Mouse (Mus musculus) left cerebral cortex, postnatal 10 days (tissue): Measurements from ENCODE around the gene Ubox5. TPM values are rescaled to one million over a fixed set of nuclear protein-coding genes. Genes with fewer than 3 reads are reported as not detected.
A peak's percentile ranks its signal among the peaks of the same experiment; 100 is the strongest.
"Not testable (repeated sequence)": the region's sequence is repeated elsewhere in the genome, so short reads cannot be mapped to it uniquely, and the experiment has no call there.

Source experiments
- DNase-seq, 2 experiments: peaks; one replicate each; pipeline ENCODE4 v3.0.0; 2021 to 2022; ENCODE audit warnings: low spot score in 2 of 2, mixed read lengths in 1 of 2; ENCODE audit errors: extremely low spot score in 1 of 2
- intact Hi-C: fragments of 180-260 bp; cut with DNase I; formaldehyde crosslinking; loops from one replicate; pipeline ENCODE4 v1.15.1; 2025
- total RNA-seq, 2 experiments: library from RNA; stranded (reverse); gene quantifications; 2 replicates each; pipeline ENCODE4 v1.2.3; 2021

Gene Ubox5
- 1 to 10 TPM; 8.5 to 8.7 TPM for total RNA-seq

- intact Hi-C loops: no loop called here
- DNase-seq: peak; percentile 91 to 92
Observed at GRCm38 (mm10) chr2:130629839-130630203, at the start of gene Ubox5, which contains the start of gene Fastkd5. Gene Ubox5 (minus strand): TSS chr2:130630038. Gene Fastkd5 (minus strand): TSS chr2:130630027.

- DNase-seq: no peak
- intact Hi-C loops: no loop called here
Observed at GRCm38 (mm10) chr2:130679154-130679553, 49.3 kb upstream of the Ubox5 start.

DNA sequence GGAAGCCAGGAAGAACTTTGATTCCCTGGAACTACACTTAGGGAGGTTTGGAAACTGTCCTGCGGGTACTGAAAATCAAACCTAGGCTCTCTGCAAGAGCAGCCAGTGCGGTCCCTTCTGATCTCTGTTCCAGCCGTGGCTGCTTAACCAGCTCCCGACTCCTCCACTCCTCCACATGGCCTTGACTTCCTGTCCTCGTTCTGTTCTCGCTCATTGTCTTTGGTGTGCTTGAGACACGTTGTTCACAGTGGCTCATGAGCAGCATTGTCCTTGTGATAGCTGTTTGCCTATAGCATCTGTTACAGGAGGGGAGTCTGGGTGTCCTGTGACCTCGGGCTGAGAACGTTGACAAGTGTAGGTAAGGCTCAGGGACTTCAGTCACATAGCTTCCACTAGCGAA, 47.4 kb upstream of the Ubox5 start:
- intact Hi-C loops: no loop called here
- DNase-seq: no peak

DNA sequence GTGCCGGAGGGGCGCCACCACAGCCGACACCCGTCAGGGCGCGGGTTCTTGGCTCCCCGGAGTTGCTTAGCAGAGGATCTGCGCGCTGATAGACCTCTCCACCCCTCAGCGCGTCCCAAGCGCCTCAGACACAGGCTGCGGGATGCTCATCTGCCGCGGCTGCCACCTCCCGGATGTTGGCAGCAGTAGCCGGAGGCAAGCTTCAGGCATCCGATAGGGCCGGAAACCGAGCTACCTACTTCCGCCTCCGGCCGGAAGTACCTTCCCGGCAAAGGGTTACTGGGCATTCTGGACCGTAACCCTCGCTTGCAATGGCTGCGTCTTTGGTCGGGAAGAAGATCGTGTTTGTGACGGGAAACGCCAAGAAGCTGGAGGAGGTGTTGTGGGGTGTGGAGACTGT, 37.7 kb upstream of the Ubox5 start, which contains the start of gene Itpa:
TSS of gene Itpa (plus strand) at position 52 of the 400 bp plus-strand sequence.
- intact Hi-C loops: loop anchor here (10.0 kb wide), 1 partner anchor 103 kb away; the partner anchor contains the start of gene Mrps26
- DNase-seq: peak; percentile 83 to 91

DNA sequence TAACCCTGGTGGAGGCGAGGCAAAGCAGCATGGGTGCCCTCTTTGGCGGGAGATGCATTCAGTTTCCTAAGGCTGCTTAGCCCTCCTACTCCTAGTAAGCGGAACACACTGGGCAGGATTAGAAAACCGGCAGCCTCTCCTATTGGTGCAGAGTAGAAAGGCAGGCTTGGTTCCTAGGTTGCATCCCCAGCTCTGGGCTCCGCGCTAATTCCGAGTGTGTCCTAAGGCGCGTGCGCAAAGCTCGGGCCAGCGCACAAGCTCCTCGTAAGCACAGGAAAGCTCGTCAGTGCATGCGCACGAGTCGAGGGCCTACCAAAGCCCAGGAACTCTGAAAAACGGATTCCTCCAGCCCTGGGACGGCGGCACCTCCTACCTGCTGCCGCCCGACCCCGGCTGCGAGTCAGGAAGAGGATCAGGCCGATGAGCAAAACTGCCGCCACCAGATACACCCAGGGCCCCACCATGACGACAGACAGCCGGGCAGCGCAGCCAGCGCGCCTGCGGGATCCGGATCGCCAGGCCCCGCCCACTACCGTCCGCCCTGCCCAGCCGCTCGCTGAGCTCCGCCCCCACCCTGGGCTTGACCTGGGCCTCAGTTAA, 34.4 kb upstream of the Ubox5 start, which contains the start of gene Ddrgk1:
TSS of gene Ddrgk1 (minus strand) at position 558 of the 600 bp plus-strand sequence.
- peak; percentile 93 to 94 for DNase-seq
- intact Hi-C loops: loop anchor here (10.0 kb wide), 1 partner anchor 99 kb away; the partner anchor contains the start of gene Mrps26

GRCm38 (mm10) chr2:130663342-130663741, 33.5 kb upstream of the Ubox5 start:
- DNase-seq: no peak
- intact Hi-C loops: loop anchor here (10.0 kb wide), 1 partner anchor 99 kb away; the partner anchor contains the start of gene Mrps26

- no peak for DNase-seq
- intact Hi-C loops: no loop called here
Observed at GRCm38 (mm10) chr2:130658530-130658929, 28.7 kb upstream of the Ubox5 start.

GRCm38 (mm10) chr2:130657541-130657940, 27.7 kb upstream of the Ubox5 start:
- DNase-seq: peak in 1 of 2 experiments; percentile 32
- intact Hi-C loops: no loop called here

DNA sequence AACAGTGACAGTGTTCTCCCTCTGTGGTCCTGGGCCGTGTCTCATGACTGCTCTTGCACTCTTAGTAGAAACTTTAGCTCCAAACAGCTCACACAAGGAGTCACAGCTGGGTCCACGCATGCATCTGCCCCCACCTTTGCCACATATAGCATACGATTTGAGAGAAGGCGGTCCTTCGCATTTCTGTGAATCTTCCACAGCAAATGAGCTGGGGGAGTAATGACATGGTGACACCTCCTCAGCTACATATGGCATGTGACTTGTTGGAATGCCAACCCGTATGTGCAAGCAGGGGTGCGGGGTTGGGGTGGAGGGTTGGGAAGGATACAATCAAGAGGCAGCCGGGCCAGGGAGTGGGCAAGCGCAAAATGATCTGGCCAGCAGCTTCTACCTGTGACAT, 26.7 kb upstream of the Ubox5 start:
- intact Hi-C loops: no loop called here
- no peak for DNase-seq

DNA sequence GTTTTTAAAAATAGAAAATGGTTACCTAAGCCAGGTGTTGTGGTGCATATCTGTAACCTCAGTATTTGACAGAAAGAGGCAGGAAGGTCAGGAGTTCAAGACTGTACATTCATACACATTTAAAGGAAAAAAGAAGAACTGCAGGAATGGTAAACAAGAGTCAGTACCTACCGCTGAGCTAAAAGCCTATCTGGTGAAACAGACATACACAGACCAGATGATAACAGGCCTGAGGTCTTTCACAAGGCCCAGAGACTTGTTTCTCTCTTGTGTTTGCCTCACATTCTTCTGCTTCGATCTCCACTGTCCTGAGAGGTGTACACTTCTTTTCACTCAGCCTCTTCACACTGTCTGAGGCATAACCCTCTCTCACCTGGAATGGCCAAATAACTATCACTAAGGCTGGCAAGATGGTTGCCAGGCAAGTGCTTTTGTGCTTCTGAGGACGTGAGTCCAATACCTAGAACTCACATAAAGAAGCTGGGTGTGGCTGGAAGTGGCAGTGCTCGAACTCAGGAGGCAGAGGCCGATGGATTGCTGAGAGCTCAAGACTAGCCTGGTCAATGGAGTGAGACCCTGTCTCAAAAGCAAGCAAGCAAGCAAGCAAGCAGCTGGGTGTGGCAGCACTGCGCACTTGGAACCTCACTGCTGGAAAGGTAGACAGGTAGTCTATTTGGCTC, 26.0 kb upstream of the Ubox5 start:
- DNase-seq: no peak
- intact Hi-C loops: no loop called here

DNA sequence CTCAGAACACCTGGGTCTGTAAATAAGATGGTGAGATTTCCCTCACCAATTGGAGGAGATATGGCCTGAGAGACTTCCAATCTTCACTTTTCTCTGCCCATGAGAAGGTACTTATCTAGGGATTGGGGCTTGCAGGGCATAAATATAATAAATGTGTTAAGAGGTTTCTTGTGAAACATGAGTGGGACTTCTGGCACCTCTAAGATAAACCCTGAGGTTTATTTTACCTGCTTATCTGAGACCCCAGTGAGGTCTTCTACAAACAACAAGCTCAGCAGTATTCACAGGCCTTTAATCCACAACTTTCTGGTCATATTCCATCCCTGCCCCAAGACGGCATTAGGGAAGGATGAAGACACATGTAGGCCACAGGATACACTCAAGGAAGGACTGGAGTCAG, 23.9 kb upstream of the Ubox5 start:
- intact Hi-C loops: no loop called here
- DNase-seq: no peak

GRCm38 (mm10) chr2:130653303-130653702, 23.5 kb upstream of the Ubox5 start:
- intact Hi-C loops: no loop called here
- no peak for DNase-seq

DNA sequence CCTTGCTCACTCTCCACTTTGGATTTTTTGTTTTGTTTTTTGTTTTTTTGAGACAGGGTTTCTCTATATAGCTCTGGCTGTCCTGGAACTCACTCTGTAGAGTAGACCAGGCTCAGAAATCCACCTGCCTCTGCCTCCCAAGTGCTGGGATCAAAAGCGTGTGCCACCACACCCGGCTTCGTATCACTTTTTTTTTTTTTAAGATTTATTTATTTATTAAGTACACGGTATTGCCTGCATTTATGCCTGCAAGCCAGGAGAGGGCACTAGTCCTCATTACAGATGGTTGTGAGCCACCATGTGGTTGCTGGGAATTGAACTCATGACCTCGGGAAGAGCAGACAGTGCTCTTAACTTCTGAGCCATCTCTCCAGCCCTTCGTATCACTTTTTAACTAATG, 19.2 kb upstream of the Ubox5 start:
- intact Hi-C loops, DNase-seq: not testable (repeated sequence)

- intact Hi-C loops: no loop called here
- no peak for DNase-seq
Observed at GRCm38 (mm10) chr2:130645198-130645597, 15.4 kb upstream of the Ubox5 start.

- DNase-seq: peak; percentile 83 to 97
- intact Hi-C loops: no loop called here
Observed at GRCm38 (mm10) chr2:130642684-130643369, 13.0 kb upstream of the Ubox5 start, which contains the start of gene Lzts3. Gene Lzts3 (minus strand): TSS chr2:130642803.

GRCm38 (mm10) chr2:130642197-130642660, 12.4 kb upstream of the Ubox5 start:
- DNase-seq: no peak
- intact Hi-C loops: no loop called here

GRCm38 (mm10) chr2:130641351-130642025, 11.7 kb upstream of the Ubox5 start:
- DNase-seq: no peak
- intact Hi-C loops: no loop called here

DNA sequence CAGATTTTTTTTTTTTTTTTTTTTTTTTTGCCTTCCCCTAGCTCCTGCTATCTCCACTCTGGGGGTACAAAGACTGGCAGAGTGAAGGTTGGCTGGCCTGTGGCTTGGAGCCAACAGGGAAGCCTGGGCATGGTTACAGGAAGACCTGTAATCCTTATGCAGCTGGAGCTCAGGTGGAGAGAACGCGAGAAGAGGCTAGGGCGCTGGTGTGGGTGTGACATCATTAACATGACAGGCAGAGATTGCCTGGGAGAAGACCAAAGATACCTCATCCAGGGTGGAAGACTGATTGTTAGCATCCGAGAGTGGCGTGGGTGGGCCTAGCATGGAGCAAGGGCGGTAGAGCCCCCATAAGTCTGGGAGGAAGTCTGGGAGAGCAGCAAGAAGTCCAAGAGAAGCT, 9.4 kb upstream of the Ubox5 start:
- intact Hi-C loops: no loop called here
- no peak for DNase-seq

DNA sequence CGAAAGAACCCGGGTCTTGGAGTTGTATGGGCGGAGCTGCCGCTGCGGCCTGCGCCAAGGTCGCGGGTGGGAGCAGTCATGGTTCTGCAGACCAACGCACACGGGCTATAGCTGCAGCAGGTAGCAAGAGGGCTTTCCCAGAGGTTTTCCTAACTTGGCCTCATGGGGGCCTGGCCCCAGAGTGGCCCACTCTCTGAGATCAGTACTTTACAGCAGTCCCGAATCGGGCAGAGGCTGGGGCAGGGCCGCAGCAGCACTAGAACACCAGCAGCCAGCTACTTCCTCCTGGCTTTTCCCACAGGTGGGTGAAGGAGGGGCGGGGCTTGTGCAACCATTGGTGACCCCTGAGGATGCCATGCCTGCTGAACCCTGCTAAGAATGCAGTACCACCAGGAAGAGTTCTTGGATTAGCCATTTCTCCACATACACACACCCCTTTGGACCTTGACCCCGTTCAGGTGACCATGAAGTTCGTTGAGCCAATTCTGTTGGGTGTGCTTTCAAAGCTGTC, 8.3 kb upstream of the Ubox5 start:
- intact Hi-C loops: no loop called here
- no peak for DNase-seq
